Mouse (Mus musculus): ENCODE data around the gene Tgfb3. TPM values are rescaled to one million over a fixed set of nuclear protein-coding genes. Genes with fewer than 3 reads are reported as not detected.

The Tgfb3 gene
- polyA plus RNA-seq, 1 experiment from 2014 or later: 10.1 TPM

- no peak overlapping the region for H3K27ac ChIP-seq (ENCODE audit: low read depth, low read length)
- 60% methylated on average over 9 of the region's 9 CpGs for WGBS
- no peak overlapping the region for H3K4me3 ChIP-seq (ENCODE audit: low read depth, low read length)
- no peak for ATAC-seq (ENCODE audit: insufficient read depth, low FRiP score, low TSS enrichment)
- no peak overlapping the region for H3K9ac ChIP-seq (ENCODE audit: low read length)
- H3K4me1 ChIP-seq (ENCODE audit: control insufficient read depth, insufficient read depth, low read length): no peaks in the 10 kb centered on the region
- no peak for DNase-seq (ENCODE audit: low spot score)
- no peaks in the 10 kb centered on the region for H3K27me3 ChIP-seq (ENCODE audit: control insufficient read depth, insufficient read depth, low read length)
- no peaks in the 10 kb centered on the region for H3K36me3 ChIP-seq (ENCODE audit: control insufficient read depth, insufficient read depth, low read length)
- H3K9me3 ChIP-seq (ENCODE audit: control insufficient read depth, low read length): no peaks in the 10 kb centered on the region
- H3K4me2 ChIP-seq (ENCODE audit: low read depth): no peak overlapping the region
Observed at GRCm38 (mm10) chr12:86022282-86022984, 56.4 kb downstream of the Tgfb3 start.

- DNase-seq (ENCODE audit: low spot score) (no peak), ATAC-seq (ENCODE audit: insufficient read depth, low FRiP score, low TSS enrichment) (no peak)
- Histone ChIP-seq H3K36me3 (ENCODE audit: control insufficient read depth, insufficient read depth, low read length) (no peaks in the 10 kb centered on the region), H3K4me2 (ENCODE audit: low read depth) (no peak overlapping the region), H3K4me1 (ENCODE audit: control insufficient read depth, insufficient read depth, low read length) (no peaks in the 10 kb centered on the region), H3K9ac (ENCODE audit: low read length) (no peak overlapping the region), H3K27me3 (ENCODE audit: control insufficient read depth, insufficient read depth, low read length) (no peaks in the 10 kb centered on the region), H3K27ac (ENCODE audit: low read depth, low read length) (no peak overlapping the region), H3K9me3 (ENCODE audit: control insufficient read depth, low read length) (no peaks in the 10 kb centered on the region), H3K4me3 (ENCODE audit: low read depth, low read length) (no peak overlapping the region)
- WGBS: 69% methylated on average over 6 of the region's 6 CpGs
Observed at GRCm38 (mm10) chr12:86021583-86021982, 57.3 kb downstream of the Tgfb3 start.

- H3K4me1 ChIP-seq (ENCODE audit: control insufficient read depth, insufficient read depth, low read length): no peaks in the 10 kb centered on the region
- DNase-seq (ENCODE audit: low spot score): no peak
- WGBS: 80% methylated on average over 5 of the region's 5 CpGs
Observed at GRCm38 (mm10) chr12:86017360-86017759, 61.5 kb downstream of the Tgfb3 start.

GRCm38 (mm10) chr12:86015114-86015513 lies 63.7 kb downstream of the Tgfb3 start:
- Histone ChIP-seq H3K4me1 (ENCODE audit: control insufficient read depth, insufficient read depth, low read length) (no peaks in the 10 kb centered on the region), H3K4me2 (ENCODE audit: low read depth) (no peak overlapping the region), H3K4me3 (ENCODE audit: low read depth, low read length) (no peak overlapping the region), H3K9me3 (ENCODE audit: control insufficient read depth, low read length) (no peaks in the 10 kb centered on the region), H3K9ac (ENCODE audit: low read length) (no peak overlapping the region), H3K27me3 (ENCODE audit: control insufficient read depth, insufficient read depth, low read length) (no peaks in the 10 kb centered on the region), H3K36me3 (ENCODE audit: control insufficient read depth, insufficient read depth, low read length) (no peaks in the 10 kb centered on the region), H3K27ac (ENCODE audit: low read depth, low read length) (no peak overlapping the region)
- DNase-seq (ENCODE audit: low spot score) (no peak), ATAC-seq (ENCODE audit: insufficient read depth, low FRiP score, low TSS enrichment) (no peak)
- 77% methylated on average over 2 of the region's 2 CpGs for WGBS

More at GRCm38 (mm10) chr12:86017360-86017759, 61.5 kb downstream of the Tgfb3 start:
- Histone ChIP-seq H3K9ac (ENCODE audit: low read length) (no peak overlapping the region), H3K36me3 (ENCODE audit: control insufficient read depth, insufficient read depth, low read length) (no peaks in the 10 kb centered on the region), H3K27ac (ENCODE audit: low read depth, low read length) (no peak overlapping the region), H3K4me3 (ENCODE audit: low read depth, low read length) (no peak overlapping the region), H3K4me2 (ENCODE audit: low read depth) (no peak overlapping the region), H3K27me3 (ENCODE audit: control insufficient read depth, insufficient read depth, low read length) (no peaks in the 10 kb centered on the region), H3K9me3 (ENCODE audit: control insufficient read depth, low read length) (no peaks in the 10 kb centered on the region)
- no peak for ATAC-seq (ENCODE audit: insufficient read depth, low FRiP score, low TSS enrichment)

GRCm38 (mm10) chr12:86014621-86015020 lies 64.2 kb downstream of the Tgfb3 start:
- H3K4me1 ChIP-seq (ENCODE audit: control insufficient read depth, insufficient read depth, low read length): no peaks in the 10 kb centered on the region

GRCm38 (mm10) chr12:86014174-86014573 lies 64.7 kb downstream of the Tgfb3 start:
- DNase-seq (ENCODE audit: low spot score) (no peak), ATAC-seq (ENCODE audit: insufficient read depth, low FRiP score, low TSS enrichment) (no peak)
- Histone ChIP-seq H3K4me3 (ENCODE audit: low read depth, low read length) (no peak overlapping the region), H3K36me3 (ENCODE audit: control insufficient read depth, insufficient read depth, low read length) (no peaks in the 10 kb centered on the region), H3K9me3 (ENCODE audit: control insufficient read depth, low read length) (no peaks in the 10 kb centered on the region), H3K4me2 (ENCODE audit: low read depth) (no peak overlapping the region), H3K27ac (ENCODE audit: low read depth, low read length) (no peak overlapping the region), H3K4me1 (ENCODE audit: control insufficient read depth, insufficient read depth, low read length) (no peaks in the 10 kb centered on the region), H3K9ac (ENCODE audit: low read length) (no peak overlapping the region), H3K27me3 (ENCODE audit: control insufficient read depth, insufficient read depth, low read length) (no peaks in the 10 kb centered on the region)
- WGBS: 92% methylated on average over 2 of the region's 2 CpGs

More at GRCm38 (mm10) chr12:86014621-86015020, 64.2 kb downstream of the Tgfb3 start:
- H3K9me3 ChIP-seq (ENCODE audit: control insufficient read depth, low read length): no peaks in the 10 kb centered on the region
- no peak for ATAC-seq (ENCODE audit: insufficient read depth, low FRiP score, low TSS enrichment)
- no peak overlapping the region for H3K4me2 ChIP-seq (ENCODE audit: low read depth)
- no peaks in the 10 kb centered on the region for H3K27me3 ChIP-seq (ENCODE audit: control insufficient read depth, insufficient read depth, low read length)
- H3K4me3 ChIP-seq (ENCODE audit: low read depth, low read length): no peak overlapping the region
- no peak overlapping the region for H3K27ac ChIP-seq (ENCODE audit: low read depth, low read length)
- DNase-seq (ENCODE audit: low spot score): no peak
- H3K9ac ChIP-seq (ENCODE audit: low read length): no peak overlapping the region
- H3K36me3 ChIP-seq (ENCODE audit: control insufficient read depth, insufficient read depth, low read length): no peaks in the 10 kb centered on the region
- WGBS: 94% methylated on average over 3 of the region's 3 CpGs

- Histone ChIP-seq H3K27me3 (ENCODE audit: control insufficient read depth, insufficient read depth, low read length) (no peaks in the 10 kb centered on the region), H3K4me1 (ENCODE audit: control insufficient read depth, insufficient read depth, low read length) (no peaks in the 10 kb centered on the region), H3K27ac (ENCODE audit: low read depth, low read length) (no peak overlapping the region), H3K36me3 (ENCODE audit: control insufficient read depth, insufficient read depth, low read length) (no peaks in the 10 kb centered on the region), H3K9ac (ENCODE audit: low read length) (no peak overlapping the region), H3K4me2 (ENCODE audit: low read depth) (no peak overlapping the region), H3K4me3 (ENCODE audit: low read depth, low read length) (no peak overlapping the region), H3K9me3 (ENCODE audit: control insufficient read depth, low read length) (no peaks in the 10 kb centered on the region)
- WGBS: 88% methylated on average over 2 of the region's 2 CpGs
- no peak for ATAC-seq (ENCODE audit: insufficient read depth, low FRiP score, low TSS enrichment)
- DNase-seq (ENCODE audit: low spot score): no peak
Observed at GRCm38 (mm10) chr12:86012195-86012594, 66.6 kb downstream of the Tgfb3 start.

GRCm38 (mm10) chr12:86010656-86011055 lies 68.2 kb downstream of the Tgfb3 start:
- WGBS: 84% methylated on average over 5 of the region's 5 CpGs

GRCm38 (mm10) chr12:86007377-86007776 lies 71.5 kb downstream of the Tgfb3 start:
- no peak overlapping the region for H3K27ac ChIP-seq (ENCODE audit: low read depth, low read length)
- H3K4me1 ChIP-seq (ENCODE audit: control insufficient read depth, insufficient read depth, low read length): no peaks in the 10 kb centered on the region
- no peak overlapping the region for H3K4me3 ChIP-seq (ENCODE audit: low read depth, low read length)
- no peaks in the 10 kb centered on the region for H3K27me3 ChIP-seq (ENCODE audit: control insufficient read depth, insufficient read depth, low read length)
- no peaks in the 10 kb centered on the region for H3K36me3 ChIP-seq (ENCODE audit: control insufficient read depth, insufficient read depth, low read length)
- no peaks in the 10 kb centered on the region for H3K9me3 ChIP-seq (ENCODE audit: control insufficient read depth, low read length)
- DNase-seq (ENCODE audit: low spot score): no peak
- WGBS: 76% methylated on average over 3 of the region's 3 CpGs
- no peak for ATAC-seq (ENCODE audit: insufficient read depth, low FRiP score, low TSS enrichment)
- no peak overlapping the region; the same call in 1 of the 2 replicates for H3K9ac ChIP-seq (ENCODE audit: low read length)
- no peak overlapping the region for H3K4me2 ChIP-seq (ENCODE audit: low read depth)

More at GRCm38 (mm10) chr12:86010656-86011055, 68.2 kb downstream of the Tgfb3 start:
- H3K36me3 ChIP-seq (ENCODE audit: control insufficient read depth, insufficient read depth, low read length): no peaks in the 10 kb centered on the region
- no peak overlapping the region for H3K4me2 ChIP-seq (ENCODE audit: low read depth)
- H3K27me3 ChIP-seq (ENCODE audit: control insufficient read depth, insufficient read depth, low read length): no peaks in the 10 kb centered on the region
- no peaks in the 10 kb centered on the region for H3K9me3 ChIP-seq (ENCODE audit: control insufficient read depth, low read length)
- H3K4me1 ChIP-seq (ENCODE audit: control insufficient read depth, insufficient read depth, low read length): no peaks in the 10 kb centered on the region
- DNase-seq (ENCODE audit: low spot score) (no peak), ATAC-seq (ENCODE audit: insufficient read depth, low FRiP score, low TSS enrichment) (no peak)
- no peak overlapping the region for H3K9ac ChIP-seq (ENCODE audit: low read length)
- no peak overlapping the region for H3K27ac ChIP-seq (ENCODE audit: low read depth, low read length)
- no peak overlapping the region for H3K4me3 ChIP-seq (ENCODE audit: low read depth, low read length)
